Mouse (Mus musculus): ENCODE data around the gene Gm44965. TPM values are rescaled to one million over a fixed set of nuclear protein-coding genes. Genes with fewer than 3 reads are reported as not detected.

Gene Gm44965
- 1.5 TPM for polyA plus RNA-seq (2012; fragmentation: generic; extraction: Trizol)

GRCm38 (mm10) chr6:48593158-48594042 is at the start of gene Gm44965, which contains the start of gene Repin1:
Gene Gm44965 (plus strand): TSS chr6:48593941.
Gene Repin1 (plus strand): TSS chr6:48593883.
- peaks cover 9% of the 10 kb centered on the region for H3K36me3 ChIP-seq (ENCODE audit: control insufficient read depth, insufficient read depth)
- H3K4me2 ChIP-seq (ENCODE audit: low read depth), result peak within 1 kb of the TSS; percentile 81
- H3K27me3 ChIP-seq (ENCODE audit: control insufficient read depth, insufficient read depth, insufficient read length), result no peaks in the 10 kb centered on the region
- peaks cover 18% of the 10 kb centered on the region for H3K79me2 ChIP-seq (ENCODE audit: control insufficient read depth, insufficient read depth)
- peak within 1 kb of the TSS; percentile 61 for H3K4me3 ChIP-seq
- peak within 1 kb of the TSS; percentile 69 for H3ac ChIP-seq (ENCODE audit: control insufficient read depth, insufficient read length)
- TF ChIP-seq MYOD1 (IDR thresholded peaks at IDR 0.05; ENCODE audit: control insufficient read depth in 1 of 3, insufficient read length in 2 of 3, low read depth in 2 of 3) (peak in 2 of 3 experiments; percentile 96 to 97), SRF (IDR thresholded peaks at IDR 0.05; ENCODE audit: control insufficient read depth, insufficient read length, low read depth) (no peak), E2F4 (IDR thresholded peaks at IDR 0.05; ENCODE audit: insufficient read depth) (no peak), TCF12 (IDR thresholded peaks at IDR 0.05; ENCODE audit: insufficient read depth, poor library complexity, severe bottlenecking) (peak; percentile 52), MAX (IDR thresholded peaks at IDR 0.05; ENCODE audit: low read depth) (no peak), MYOG (IDR thresholded peaks at IDR 0.05; ENCODE audit: control insufficient read depth in 1 of 3, insufficient read depth in 1 of 3, insufficient read length in 2 of 3, low read depth in 2 of 3) (peak; percentile 26 to 96 (median 94)), CEBPB (IDR thresholded peaks at IDR 0.05; ENCODE audit: insufficient read depth, poor library complexity, severe bottlenecking) (no peak), TCF3 (IDR thresholded peaks at IDR 0.05; ENCODE audit: insufficient read length, low read depth) (peak; percentile 64), POLR2AphosphoS2 (IDR thresholded peaks at IDR 0.05; ENCODE audit: insufficient read length, low read depth) (peak; percentile 57), POLR2A (IDR thresholded peaks at IDR 0.05; ENCODE audit: insufficient read length, low read depth) (peak; percentile 79), REST (IDR thresholded peaks at IDR 0.05; ENCODE audit: insufficient read depth, insufficient read length) (no peak), USF1 (IDR thresholded peaks at IDR 0.05; ENCODE audit: low read depth) (peak; percentile 71)

DNA sequence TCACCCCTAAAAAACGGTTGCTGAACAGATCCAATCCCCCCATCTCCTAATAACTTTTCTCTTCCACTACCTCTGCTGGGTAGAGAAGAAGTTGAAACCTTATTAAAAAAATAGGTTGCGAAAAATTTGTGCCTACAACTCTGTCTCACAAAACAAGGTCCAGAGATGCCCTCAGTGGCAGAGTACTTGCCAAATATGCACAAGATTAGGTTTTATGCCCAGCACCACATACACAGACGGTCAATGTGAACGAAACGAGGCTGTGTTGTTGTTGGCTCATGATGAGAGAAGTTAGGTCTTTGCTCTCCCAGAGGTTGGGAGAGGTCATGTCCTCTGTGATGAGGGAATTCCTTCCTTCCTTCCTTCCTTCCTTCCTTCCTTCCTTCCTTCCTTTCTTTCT is 48.5 kb upstream of the Gm44965 start:
- Histone ChIP-seq H3ac (ENCODE audit: control insufficient read depth, insufficient read length) (no peak overlapping the region), H3K79me2 (ENCODE audit: control insufficient read depth, insufficient read depth) (no peaks in the 10 kb centered on the region), H3K27me3 (ENCODE audit: control insufficient read depth, insufficient read depth, insufficient read length) (no peaks in the 10 kb centered on the region), H3K4me2 (ENCODE audit: low read depth) (no peak overlapping the region), H3K36me3 (ENCODE audit: control insufficient read depth, insufficient read depth) (no peaks in the 10 kb centered on the region), H3K4me3 (no peak overlapping the region)
- TF ChIP-seq MAX (IDR thresholded peaks at IDR 0.05; ENCODE audit: low read depth) (no peak), E2F4 (IDR thresholded peaks at IDR 0.05; ENCODE audit: insufficient read depth) (no peak), MYOD1 (IDR thresholded peaks at IDR 0.05; ENCODE audit: control insufficient read depth in 1 of 3, insufficient read length in 2 of 3, low read depth in 2 of 3) (no peak), TCF3 (IDR thresholded peaks at IDR 0.05; ENCODE audit: insufficient read length, low read depth) (no peak), POLR2AphosphoS2 (IDR thresholded peaks at IDR 0.05; ENCODE audit: insufficient read length, low read depth) (no peak), SRF (IDR thresholded peaks at IDR 0.05; ENCODE audit: control insufficient read depth, insufficient read length, low read depth) (no peak), USF1 (IDR thresholded peaks at IDR 0.05; ENCODE audit: low read depth) (no peak), REST (IDR thresholded peaks at IDR 0.05; ENCODE audit: insufficient read depth, insufficient read length) (no peak), TCF12 (IDR thresholded peaks at IDR 0.05; ENCODE audit: insufficient read depth, poor library complexity, severe bottlenecking) (no peak), MYOG (IDR thresholded peaks at IDR 0.05; ENCODE audit: control insufficient read depth in 1 of 3, insufficient read depth in 1 of 3, insufficient read length in 2 of 3, low read depth in 2 of 3) (no peak), POLR2A (IDR thresholded peaks at IDR 0.05; ENCODE audit: insufficient read length, low read depth) (no peak), CEBPB (IDR thresholded peaks at IDR 0.05; ENCODE audit: insufficient read depth, poor library complexity, severe bottlenecking) (no peak)

DNA sequence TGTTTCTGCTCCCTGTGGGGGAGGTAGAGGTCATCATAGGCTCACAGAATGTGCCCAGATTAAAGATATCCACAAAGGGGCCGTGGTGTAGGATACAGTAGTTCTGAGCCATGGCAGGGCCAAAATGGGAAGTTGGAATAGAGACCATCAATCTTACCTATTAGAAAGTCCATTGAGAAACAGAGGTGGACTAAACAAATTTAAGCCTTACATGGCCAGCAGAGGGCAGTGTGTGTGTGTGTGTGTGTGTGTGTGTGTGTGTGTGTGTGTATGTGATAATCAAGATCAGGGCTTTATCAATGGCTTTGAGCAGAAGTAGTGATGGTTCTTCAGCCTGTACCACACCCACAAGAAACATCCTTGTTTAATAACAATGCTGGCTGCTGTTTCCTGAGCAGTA is 47.5 kb upstream of the Gm44965 start:
- H3K27me3 ChIP-seq (ENCODE audit: control insufficient read depth, insufficient read depth, insufficient read length), result no peaks in the 10 kb centered on the region
- TF ChIP-seq POLR2AphosphoS2 (IDR thresholded peaks at IDR 0.05; ENCODE audit: insufficient read length, low read depth) (no peak), POLR2A (IDR thresholded peaks at IDR 0.05; ENCODE audit: insufficient read length, low read depth) (no peak), CEBPB (IDR thresholded peaks at IDR 0.05; ENCODE audit: insufficient read depth, poor library complexity, severe bottlenecking) (no peak), REST (IDR thresholded peaks at IDR 0.05; ENCODE audit: insufficient read depth, insufficient read length) (no peak), E2F4 (IDR thresholded peaks at IDR 0.05; ENCODE audit: insufficient read depth) (no peak), TCF3 (IDR thresholded peaks at IDR 0.05; ENCODE audit: insufficient read length, low read depth) (no peak), MYOD1 (IDR thresholded peaks at IDR 0.05; ENCODE audit: control insufficient read depth in 1 of 3, insufficient read length in 2 of 3, low read depth in 2 of 3) (no peak), SRF (IDR thresholded peaks at IDR 0.05; ENCODE audit: control insufficient read depth, insufficient read length, low read depth) (no peak), MYOG (IDR thresholded peaks at IDR 0.05; ENCODE audit: control insufficient read depth in 1 of 3, insufficient read depth in 1 of 3, insufficient read length in 2 of 3, low read depth in 2 of 3) (no peak), USF1 (IDR thresholded peaks at IDR 0.05; ENCODE audit: low read depth) (no peak), MAX (IDR thresholded peaks at IDR 0.05; ENCODE audit: low read depth) (no peak)
- H3K4me2 ChIP-seq (ENCODE audit: low read depth), result peak overlapping the region; percentile 32
- no peak overlapping the region for H3K4me3 ChIP-seq
- H3ac ChIP-seq (ENCODE audit: control insufficient read depth, insufficient read length), result no peak overlapping the region
- no peaks in the 10 kb centered on the region for H3K79me2 ChIP-seq (ENCODE audit: control insufficient read depth, insufficient read depth)
- no peaks in the 10 kb centered on the region for H3K36me3 ChIP-seq (ENCODE audit: control insufficient read depth, insufficient read depth)

DNA sequence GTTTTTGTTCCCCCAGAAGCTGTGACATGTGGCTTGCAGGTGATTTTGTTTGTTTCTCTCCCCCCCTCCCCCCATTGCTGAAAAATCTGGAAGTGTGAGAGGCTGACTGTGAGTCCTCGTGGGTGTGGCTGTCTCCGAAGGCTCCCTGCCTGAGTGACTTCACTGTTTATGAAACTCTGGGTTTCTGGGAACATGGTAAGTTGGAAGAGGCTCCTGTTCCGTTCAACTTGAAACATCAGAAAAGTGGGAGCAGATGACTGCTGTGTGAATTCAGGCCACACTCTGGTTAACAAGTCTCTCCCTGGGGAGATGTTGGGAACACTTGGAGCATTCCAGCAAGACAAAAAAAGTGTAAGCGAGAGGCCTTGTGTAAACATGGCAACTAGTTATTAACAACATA is 46.9 kb upstream of the Gm44965 start:
- H3K4me2 ChIP-seq (ENCODE audit: low read depth), result peak overlapping the region; percentile 32
- no peaks in the 10 kb centered on the region for H3K27me3 ChIP-seq (ENCODE audit: control insufficient read depth, insufficient read depth, insufficient read length)
- no peaks in the 10 kb centered on the region for H3K36me3 ChIP-seq (ENCODE audit: control insufficient read depth, insufficient read depth)
- H3K79me2 ChIP-seq (ENCODE audit: control insufficient read depth, insufficient read depth), result no peaks in the 10 kb centered on the region
- TF ChIP-seq TCF12 (IDR thresholded peaks at IDR 0.05; ENCODE audit: insufficient read depth, poor library complexity, severe bottlenecking) (no peak), CEBPB (IDR thresholded peaks at IDR 0.05; ENCODE audit: insufficient read depth, poor library complexity, severe bottlenecking) (no peak), E2F4 (IDR thresholded peaks at IDR 0.05; ENCODE audit: insufficient read depth) (no peak), USF1 (IDR thresholded peaks at IDR 0.05; ENCODE audit: low read depth) (no peak), POLR2AphosphoS2 (IDR thresholded peaks at IDR 0.05; ENCODE audit: insufficient read length, low read depth) (no peak), POLR2A (IDR thresholded peaks at IDR 0.05; ENCODE audit: insufficient read length, low read depth) (no peak), REST (IDR thresholded peaks at IDR 0.05; ENCODE audit: insufficient read depth, insufficient read length) (no peak), SRF (IDR thresholded peaks at IDR 0.05; ENCODE audit: control insufficient read depth, insufficient read length, low read depth) (no peak), MYOG (IDR thresholded peaks at IDR 0.05; ENCODE audit: control insufficient read depth in 1 of 3, insufficient read depth in 1 of 3, insufficient read length in 2 of 3, low read depth in 2 of 3) (no peak), MAX (IDR thresholded peaks at IDR 0.05; ENCODE audit: low read depth) (no peak), TCF3 (IDR thresholded peaks at IDR 0.05; ENCODE audit: insufficient read length, low read depth) (no peak), MYOD1 (IDR thresholded peaks at IDR 0.05; ENCODE audit: control insufficient read depth in 1 of 3, insufficient read length in 2 of 3, low read depth in 2 of 3) (no peak)
- H3K4me3 ChIP-seq, result no peak overlapping the region
- no peak overlapping the region for H3ac ChIP-seq (ENCODE audit: control insufficient read depth, insufficient read length)

All from myocyte (in vitro differentiated cells).